Mouse (Mus musculus) stomach, embryonic 14.5 days (tissue): ENCODE measurements around the gene Lpcat4. TPM values are rescaled to one million over a fixed set of nuclear protein-coding genes. Genes with fewer than 3 reads are reported as not detected.

Experiments used
- ATAC-seq: fragments of 200-750 bp; cut with Nextera tagmentation; 2 replicates; pipeline ENCODE4 v1.8.0; 2017; ENCODE audit warnings: low read depth, moderate TSS enrichment; ENCODE audit not compliant: insufficient number of reproducible peaks, insufficient read depth, low FRiP score
- H3K27ac ChIP-seq: fragments of 300-500 bp; sonication (generic); 2 replicates; pipeline ENCODE4 v1.5.1; 2014; ENCODE audit warnings: mild to moderate bottlenecking, low read length, moderate library complexity, mixed read lengths
- H3K27me3 ChIP-seq: fragments of 300-500 bp; sonication (generic); 2 replicates; pipeline ENCODE4 v1.6.1; 2014; ENCODE audit warnings: low read length, control low read depth, mixed read lengths; ENCODE audit not compliant: control insufficient read depth, insufficient read depth
- H3K36me3 ChIP-seq: fragments of 300-500 bp; sonication (generic); 2 replicates; pipeline ENCODE4 v1.6.1; 2014; ENCODE audit warnings: mild to moderate bottlenecking, control low read depth, low read length, moderate library complexity, mixed read lengths; ENCODE audit not compliant: control insufficient read depth, insufficient read depth
- H3K4me1 ChIP-seq: fragments of 300-500 bp; sonication (generic); 2 replicates; pipeline ENCODE4 v1.6.1; 2014; ENCODE audit warnings: low read length, control low read depth, mixed read lengths; ENCODE audit not compliant: control insufficient read depth, insufficient read depth
- H3K4me2 ChIP-seq: fragments of 300-500 bp; sonication (generic); replicated peaks from 2 replicates; pipeline ENCODE4 v1.6.1; 2014; ENCODE audit warnings: low read depth, low read length, control low read depth
- H3K4me3 ChIP-seq: fragments of 300-500 bp; sonication (generic); 2 replicates; pipeline ENCODE4 v1.5.1; 2014; ENCODE audit warnings: low read depth, low read length, control low read depth
- H3K9ac ChIP-seq: fragments of 300-500 bp; sonication (generic); replicated peaks from 2 replicates; pipeline ENCODE4 v1.6.1; 2014; ENCODE audit warnings: low read depth, mild to moderate bottlenecking, control low read depth, low read length, moderate library complexity, mixed read lengths
- H3K9me3 ChIP-seq: fragments of 300-500 bp; sonication (generic); 2 replicates; pipeline ENCODE4 v1.6.1; 2016; ENCODE audit warnings: low read depth, low read length, control low read depth; ENCODE audit not compliant: control insufficient read depth
- WGBS: fragments of 180-500 bp; shearing (Covaris S2); extraction: QIAGEN DNeasy Blood & Tissue Kit; methylation state at CpG from one replicate; pipeline ENCODE4 v1.1.7; 2014; 5-methylcytosine and 5-hydroxymethylcytosine counted together
- polyA plus RNA-seq: library from polyadenylated mRNA; unstranded; fragments of >200 nt; fragmentation: Nextera tagmentation; extraction: Ambion mirVana; gene quantifications from 2 replicates; pipeline ENCODE4 v1.2.1, GENCODE M21; 2014

Lpcat4 gene
- 23.0 and 26.4 TPM in 2 replicates for polyA plus RNA-seq

GRCm38 (mm10) chr2:112239212-112239934 lies at the start of gene Lpcat4:
Lpcat4 (plus strand) TSS chr2:112239468.
- no peaks in the 10 kb centered on the region for H3K27me3 ChIP-seq
- peak within 1 kb of the TSS; percentile 73 for H3K4me3 ChIP-seq
- under 1% methylated on average over 86 of the region's 94 CpGs for WGBS
- H3K36me3 ChIP-seq = peaks cover under 1% of the 10 kb centered on the region; the same call in 1 of the 2 replicates
- no peaks in the 10 kb centered on the region; the same call in 1 of the 2 replicates for H3K4me1 ChIP-seq
- H3K9me3 ChIP-seq = no peaks in the 10 kb centered on the region
- peak within 1 kb of the TSS; percentile 86 for H3K4me2 ChIP-seq
- peak within 1 kb of the TSS; percentile 95 for H3K27ac ChIP-seq
- H3K9ac ChIP-seq = peak within 1 kb of the TSS; percentile 65; the same call in 1 of the 2 replicates
- peak; percentile 85 for ATAC-seq

- Histone ChIP-seq H3K9me3 (no peaks in the 10 kb centered on the region), H3K36me3 (no peaks in the 10 kb centered on the region), H3K4me2 (no peak overlapping the region), H3K27ac (no peak overlapping the region), H3K9ac (no peak overlapping the region), H3K27me3 (no peaks in the 10 kb centered on the region), H3K4me3 (no peak overlapping the region), H3K4me1 (no peaks in the 10 kb centered on the region)
- 3% methylated on average over 2 of the region's 2 CpGs for WGBS
- ATAC-seq = no peak
Observed at GRCm38 (mm10) chr2:112196859-112197258, 42.4 kb upstream of the Lpcat4 start.

- Histone ChIP-seq H3K9ac (no peak overlapping the region), H3K4me1 (no peaks in the 10 kb centered on the region), H3K36me3 (no peaks in the 10 kb centered on the region), H3K4me2 (no peak overlapping the region), H3K27ac (no peak overlapping the region), H3K27me3 (no peaks in the 10 kb centered on the region), H3K4me3 (no peak overlapping the region), H3K9me3 (no peaks in the 10 kb centered on the region)
- no peak for ATAC-seq
- 47% methylated on average over 6 of the region's 6 CpGs for WGBS
Observed at GRCm38 (mm10) chr2:112203056-112203455, 36.2 kb upstream of the Lpcat4 start.

GRCm38 (mm10) chr2:112210142-112210541 lies 29.1 kb upstream of the Lpcat4 start:
- Histone ChIP-seq H3K4me2 (no peak overlapping the region), H3K9me3 (no peaks in the 10 kb centered on the region), H3K4me3 (no peak overlapping the region), H3K4me1 (no peaks in the 10 kb centered on the region), H3K27ac (no peak overlapping the region), H3K36me3 (no peaks in the 10 kb centered on the region), H3K27me3 (no peaks in the 10 kb centered on the region), H3K9ac (no peak overlapping the region)
- 69% methylated on average over 6 of the region's 6 CpGs for WGBS
- no peak for ATAC-seq

- no peaks in the 10 kb centered on the region for H3K4me1 ChIP-seq
- no peak overlapping the region for H3K9ac ChIP-seq
- H3K36me3 ChIP-seq = no peaks in the 10 kb centered on the region
- no peak overlapping the region for H3K4me3 ChIP-seq
- no peaks in the 10 kb centered on the region for H3K9me3 ChIP-seq
- no peaks in the 10 kb centered on the region for H3K27me3 ChIP-seq
- H3K4me2 ChIP-seq = no peak overlapping the region
- ATAC-seq = no peak
- 81% methylated on average over 2 of the region's 2 CpGs for whole genome bisulfite sequencing
- H3K27ac ChIP-seq = no peak overlapping the region
Observed at GRCm38 (mm10) chr2:112210699-112211098, 28.6 kb upstream of the Lpcat4 start.

GRCm38 (mm10) chr2:112215977-112216376 lies 23.3 kb upstream of the Lpcat4 start:
- Histone ChIP-seq H3K36me3 (no peaks in the 10 kb centered on the region), H3K27ac (no peak overlapping the region), H3K9ac (no peak overlapping the region), H3K4me3 (no peak overlapping the region), H3K27me3 (no peaks in the 10 kb centered on the region), H3K9me3 (no peaks in the 10 kb centered on the region), H3K4me2 (no peak overlapping the region), H3K4me1 (no peaks in the 10 kb centered on the region)
- 9% methylated on average over 1 of the region's 1 CpGs for WGBS
- ATAC-seq = no peak

- ATAC-seq = no peak
- Histone ChIP-seq H3K4me1 (no peaks in the 10 kb centered on the region), H3K9me3 (no peaks in the 10 kb centered on the region), H3K36me3 (no peaks in the 10 kb centered on the region), H3K27ac (no peak overlapping the region), H3K4me3 (no peak overlapping the region), H3K27me3 (no peaks in the 10 kb centered on the region), H3K4me2 (no peak overlapping the region), H3K9ac (no peak overlapping the region)
- WGBS = 70% methylated on average over 6 of the region's 6 CpGs
Observed at GRCm38 (mm10) chr2:112217614-112218013, 21.7 kb upstream of the Lpcat4 start.

- H3K36me3 ChIP-seq = no peaks in the 10 kb centered on the region
- no peaks in the 10 kb centered on the region for H3K4me1 ChIP-seq
- no peak overlapping the region for H3K9ac ChIP-seq
- H3K4me3 ChIP-seq = no peak overlapping the region
- no peak for ATAC-seq
- no peaks in the 10 kb centered on the region for H3K27me3 ChIP-seq
- WGBS = 86% methylated on average over 5 of the region's 5 CpGs
- no peak overlapping the region for H3K27ac ChIP-seq
- H3K9me3 ChIP-seq = no peaks in the 10 kb centered on the region
- no peak overlapping the region for H3K4me2 ChIP-seq
Observed at GRCm38 (mm10) chr2:112220880-112221279, 18.4 kb upstream of the Lpcat4 start.

- no peaks in the 10 kb centered on the region for H3K4me1 ChIP-seq
- no peaks in the 10 kb centered on the region for H3K36me3 ChIP-seq
- WGBS = 62% methylated on average over 5 of the region's 5 CpGs
- no peaks in the 10 kb centered on the region for H3K9me3 ChIP-seq
- H3K4me3 ChIP-seq = no peak overlapping the region
- no peak for ATAC-seq
- H3K4me2 ChIP-seq = no peak overlapping the region
- no peaks in the 10 kb centered on the region for H3K27me3 ChIP-seq
- H3K9ac ChIP-seq = no peak overlapping the region
- no peak overlapping the region for H3K27ac ChIP-seq
Observed at GRCm38 (mm10) chr2:112222607-112223006, 16.7 kb upstream of the Lpcat4 start.
